In the genomic region with DNA sequence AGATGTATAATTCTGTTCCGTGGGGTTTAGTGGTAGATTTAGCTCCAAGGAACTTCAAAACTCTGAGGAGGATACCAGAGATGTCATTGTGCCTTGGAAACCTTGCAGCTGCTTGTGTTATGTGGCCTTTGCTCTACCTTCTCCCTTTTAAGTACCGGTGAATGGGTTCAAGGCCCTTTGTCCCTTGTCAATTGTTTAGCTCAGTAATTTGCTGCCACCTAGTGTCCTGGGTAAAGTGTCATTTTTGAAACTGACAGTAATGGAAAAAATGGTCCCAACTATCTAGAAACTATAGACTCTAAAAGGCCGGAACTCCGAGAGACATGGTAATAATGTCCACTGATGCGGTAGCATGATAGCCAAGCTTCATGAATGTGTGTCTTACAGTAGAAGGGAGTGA, we compare ENCODE assay signal across 11 mouse cellular contexts.
DNase-seq lines count a peak whose midpoint lies in the region; ATAC-seq lines count a peak whose summit lies in the region.
"Had no signal": no experiment of that assay in that cellular context is flagged by ENCODE, and none has a peak within 500 bp of the region (broad histone marks: within the 10 kb centered on the region; RNA-seq: fewer than 3 reads in every experiment).

No protein-coding gene starts in this region.

- H3K27ac ChIP-seq in hindbrain, embryonic 14.5 days: no peak overlapping the region
- no peak overlapping the region for H3K27ac ChIP-seq in hindbrain, embryonic 13.5 days
- no peak overlapping the region for H3K27ac ChIP-seq in midbrain, embryonic 11.5 days (ENCODE audit: low read depth, low read length)
- H3K27ac ChIP-seq in midbrain, embryonic 13.5 days: no peak overlapping the region
- H3K27ac ChIP-seq: forebrain, embryonic 10.5 days; macrophage had no signal

- no peak overlapping the region for H3K4me2 ChIP-seq in hindbrain, embryonic 14.5 days (replicated peaks)
- no peak overlapping the region for H3K4me2 ChIP-seq in hindbrain, embryonic 13.5 days
- no peak overlapping the region for H3K4me2 ChIP-seq in midbrain, embryonic 11.5 days
- H3K4me2 ChIP-seq in midbrain, embryonic 13.5 days (replicated peaks): no peak overlapping the region
- H3K4me2 ChIP-seq: heart, embryonic 12.5 days had no signal

- no peaks in the 10 kb centered on the region for H3K27me3 ChIP-seq in hindbrain, embryonic 14.5 days (ENCODE audit: control insufficient read depth, insufficient read depth, low read length)
- H3K27me3 ChIP-seq in hindbrain, embryonic 13.5 days: no peaks in the 10 kb centered on the region
- H3K27me3 ChIP-seq in midbrain, embryonic 11.5 days (ENCODE audit: control insufficient read depth, insufficient read depth, low read length): no peaks in the 10 kb centered on the region
- H3K27me3 ChIP-seq in midbrain, embryonic 13.5 days: no peaks in the 10 kb centered on the region
- H3K27me3 ChIP-seq: heart, embryonic 12.5 days had no signal

- DNase-seq in hindbrain, embryonic 14.5 days (ENCODE audit: low spot score): peak; percentile 39
- peak; percentile 89 for DNase-seq in midbrain, embryonic 11.5 days (ENCODE audit: low spot score, missing footprints)
- peak; percentile 35 for DNase-seq in brain, adult 2 months (ENCODE audit: low read depth, low spot score)
- DNase-seq in right cerebral cortex, postnatal 4 days: no peak
- DNase-seq: cerebellum, adult 2 months had no signal

- 79% methylated on average over 5 of the region's 5 CpGs for WGBS in hindbrain, embryonic 14.5 days
- 81% methylated on average over 5 of the region's 5 CpGs for WGBS in hindbrain, embryonic 13.5 days
- 78% methylated on average over 5 of the region's 5 CpGs for WGBS in midbrain, embryonic 11.5 days
- WGBS in midbrain, embryonic 13.5 days: 78% methylated on average over 5 of the region's 5 CpGs

- H3K9me3 ChIP-seq in hindbrain, embryonic 14.5 days (ENCODE audit: control insufficient read depth, low read length): no peaks in the 10 kb centered on the region
- no peaks in the 10 kb centered on the region for H3K9me3 ChIP-seq in hindbrain, embryonic 13.5 days
- H3K9me3 ChIP-seq in midbrain, embryonic 11.5 days (ENCODE audit: control insufficient read depth, low read length): no peaks in the 10 kb centered on the region
- H3K9me3 ChIP-seq in midbrain, embryonic 13.5 days: no peaks in the 10 kb centered on the region
- H3K9me3 ChIP-seq: forebrain, embryonic 10.5 days; heart, embryonic 12.5 days had no signal

- no peak for ATAC-seq in hindbrain, embryonic 14.5 days (ENCODE audit: low FRiP score)
- no peak for ATAC-seq in hindbrain, embryonic 13.5 days (ENCODE audit: low FRiP score)
- no peak for ATAC-seq in midbrain, embryonic 11.5 days (ENCODE audit: low FRiP score)
- ATAC-seq in midbrain, embryonic 13.5 days: no peak
- no peak for ATAC-seq in erythroblast, adult 5-6 weeks (replicated peaks; ENCODE audit: low FRiP score, poor library complexity, severe bottlenecking)

- H3K4me1 ChIP-seq in hindbrain, embryonic 14.5 days (replicated peaks; ENCODE audit: control insufficient read depth, insufficient read depth, low read length): no peaks in the 10 kb centered on the region
- H3K4me1 ChIP-seq in hindbrain, embryonic 13.5 days (replicated peaks): no peaks in the 10 kb centered on the region
- H3K4me1 ChIP-seq in midbrain, embryonic 11.5 days (ENCODE audit: control insufficient read depth, insufficient read depth, low read length): no peaks in the 10 kb centered on the region
- no peaks in the 10 kb centered on the region for H3K4me1 ChIP-seq in midbrain, embryonic 13.5 days (replicated peaks)

- no peak overlapping the region for H3K4me3 ChIP-seq in hindbrain, embryonic 14.5 days (replicated peaks; ENCODE audit: low read length)
- no peak overlapping the region for H3K4me3 ChIP-seq in hindbrain, embryonic 13.5 days
- H3K4me3 ChIP-seq in midbrain, embryonic 11.5 days (ENCODE audit: low read depth, low read length): no peak overlapping the region
- H3K4me3 ChIP-seq in midbrain, embryonic 13.5 days (replicated peaks): no peak overlapping the region
- H3K4me3 ChIP-seq: forebrain, embryonic 10.5 days; heart, embryonic 12.5 days had no signal

- H3K36me3 ChIP-seq in hindbrain, embryonic 14.5 days (replicated peaks; ENCODE audit: control insufficient read depth, insufficient read depth): no peaks in the 10 kb centered on the region
- no peaks in the 10 kb centered on the region for H3K36me3 ChIP-seq in hindbrain, embryonic 13.5 days
- H3K36me3 ChIP-seq in midbrain, embryonic 11.5 days (ENCODE audit: control insufficient read depth, insufficient read depth, low read length): no peaks in the 10 kb centered on the region
- no peaks in the 10 kb centered on the region for H3K36me3 ChIP-seq in midbrain, embryonic 13.5 days
- H3K36me3 ChIP-seq: forebrain, embryonic 10.5 days; heart, embryonic 12.5 days had no signal

- H3K9ac ChIP-seq in hindbrain, embryonic 14.5 days: no peak overlapping the region
- H3K9ac ChIP-seq in hindbrain, embryonic 13.5 days: no peak overlapping the region
- H3K9ac ChIP-seq in midbrain, embryonic 11.5 days (ENCODE audit: low read length): no peak overlapping the region
- no peak overlapping the region for H3K9ac ChIP-seq in midbrain, embryonic 13.5 days (replicated peaks)
- H3K9ac ChIP-seq: heart, embryonic 12.5 days had no signal
